Mouse (Mus musculus): ENCODE results near the gene Cd300a. TPM values are rescaled to one million over a fixed set of nuclear protein-coding genes. Genes with fewer than 3 reads are reported as not detected.

Cd300a gene
- polyA plus RNA-seq, 1 experiment from 2014 or later: 2.2 TPM

- Histone ChIP-seq H3K4me1 (replicated peaks; ENCODE audit: control insufficient read depth, insufficient read depth, low read length) (no peaks in the 10 kb centered on the region), H3K27ac (ENCODE audit: low read depth, low read length) (no peak overlapping the region), H3K9me3 (ENCODE audit: control insufficient read depth) (no peaks in the 10 kb centered on the region), H3K9ac (ENCODE audit: low read depth, low read length) (no peak overlapping the region), H3K4me2 (replicated peaks; ENCODE audit: low read depth) (no peak overlapping the region), H3K4me3 (ENCODE audit: low read depth, low read length) (no peak overlapping the region), H3K27me3 (replicated peaks; ENCODE audit: control insufficient read depth, insufficient read depth, low read length) (no peaks in the 10 kb centered on the region), H3K36me3 (ENCODE audit: control insufficient read depth, insufficient read depth) (no peaks in the 10 kb centered on the region)
- 90% methylated on average over 2 of the region's 2 CpGs for WGBS
- no peak for ATAC-seq
- TF ChIP-seq CTCF (IDR thresholded peaks at IDR 0.05; ENCODE audit: low read depth): no peak
Observed at GRCm38 (mm10) chr11:114929581-114929980, 39.7 kb downstream of the Cd300a start.

- H3K4me1 ChIP-seq (replicated peaks; ENCODE audit: control insufficient read depth, insufficient read depth, low read length): no peaks in the 10 kb centered on the region
- no peak overlapping the region for H3K27ac ChIP-seq (ENCODE audit: low read depth, low read length)
- no peaks in the 10 kb centered on the region for H3K9me3 ChIP-seq (ENCODE audit: control insufficient read depth)
- H3K27me3 ChIP-seq (replicated peaks; ENCODE audit: control insufficient read depth, insufficient read depth, low read length): no peaks in the 10 kb centered on the region
- no peaks in the 10 kb centered on the region for H3K36me3 ChIP-seq (ENCODE audit: control insufficient read depth, insufficient read depth)
- no peak overlapping the region for H3K4me2 ChIP-seq (replicated peaks; ENCODE audit: low read depth)
- TF ChIP-seq CTCF (IDR thresholded peaks at IDR 0.05; ENCODE audit: low read depth): no peak
- H3K4me3 ChIP-seq (ENCODE audit: low read depth, low read length): no peak overlapping the region
- H3K9ac ChIP-seq (ENCODE audit: low read depth, low read length): no peak overlapping the region
- 74% methylated on average over 5 of the region's 5 CpGs for WGBS
- no peak for ATAC-seq
Observed at GRCm38 (mm10) chr11:114931041-114931440, 41.2 kb downstream of the Cd300a start.

GRCm38 (mm10) chr11:114933591-114933990 lies 43.8 kb downstream of the Cd300a start:
- Histone ChIP-seq H3K27ac (ENCODE audit: low read depth, low read length) (no peak overlapping the region), H3K9me3 (ENCODE audit: control insufficient read depth) (no peaks in the 10 kb centered on the region), H3K27me3 (replicated peaks; ENCODE audit: control insufficient read depth, insufficient read depth, low read length) (no peaks in the 10 kb centered on the region), H3K9ac (ENCODE audit: low read depth, low read length) (no peak overlapping the region), H3K36me3 (ENCODE audit: control insufficient read depth, insufficient read depth) (no peaks in the 10 kb centered on the region), H3K4me2 (replicated peaks; ENCODE audit: low read depth) (no peak overlapping the region), H3K4me3 (ENCODE audit: low read depth, low read length) (no peak overlapping the region), H3K4me1 (replicated peaks; ENCODE audit: control insufficient read depth, insufficient read depth, low read length) (no peaks in the 10 kb centered on the region)
- TF ChIP-seq CTCF (IDR thresholded peaks at IDR 0.05; ENCODE audit: low read depth): no peak
- WGBS: 49% methylated on average over 4 of the region's 4 CpGs
- ATAC-seq: no peak

GRCm38 (mm10) chr11:114934144-114934543 lies 44.3 kb downstream of the Cd300a start, which contains the start of gene Cd300lb:
Cd300lb (minus strand) TSS chr11:114934386.
- WGBS: 35% methylated on average over 6 of the region's 6 CpGs
- Histone ChIP-seq H3K36me3 (ENCODE audit: control insufficient read depth, insufficient read depth) (no peaks in the 10 kb centered on the region), H3K27me3 (replicated peaks; ENCODE audit: control insufficient read depth, insufficient read depth, low read length) (no peaks in the 10 kb centered on the region), H3K27ac (ENCODE audit: low read depth, low read length) (no peak within 1 kb of the TSS), H3K4me2 (replicated peaks; ENCODE audit: low read depth) (no peak within 1 kb of the TSS), H3K9ac (ENCODE audit: low read depth, low read length) (no peak within 1 kb of the TSS), H3K4me1 (replicated peaks; ENCODE audit: control insufficient read depth, insufficient read depth, low read length) (no peaks in the 10 kb centered on the region), H3K9me3 (ENCODE audit: control insufficient read depth) (no peaks in the 10 kb centered on the region), H3K4me3 (ENCODE audit: low read depth, low read length) (no peak within 1 kb of the TSS)
- ATAC-seq: no peak
- TF ChIP-seq CTCF (IDR thresholded peaks at IDR 0.05; ENCODE audit: low read depth): no peak

Other genes starting within 250 kb of the Cd300a start
- 922 and 935 TPM in 2 replicates for gene Rpl38, start 221.5 kb upstream of the Cd300a start, polyA plus RNA-seq (2015; fragmentation: Nextera tagmentation; extraction: Ambion mirVana)
- gene Ttyh2, start 214.6 kb upstream of the Cd300a start, polyA plus RNA-seq (2015; fragmentation: Nextera tagmentation; extraction: Ambion mirVana): 73.4 and 80.0 TPM in 2 replicates
- 0.12 and 0.22 TPM in 2 replicates for gene Dnaic2, start 162.6 kb upstream of the Cd300a start, polyA plus RNA-seq (2015; fragmentation: Nextera tagmentation; extraction: Ambion mirVana)
- gene Kif19a, start 124.7 kb upstream of the Cd300a start, polyA plus RNA-seq (2015; fragmentation: Nextera tagmentation; extraction: Ambion mirVana): 0.21 and 0.67 TPM in 2 replicates
- 0.14 and 0.20 TPM in 2 replicates for gene Btbd17, start 94.1 kb upstream of the Cd300a start, polyA plus RNA-seq (2015; fragmentation: Nextera tagmentation; extraction: Ambion mirVana)
- gene Gpr142, start 91.1 kb upstream of the Cd300a start, polyA plus RNA-seq (2015; fragmentation: Nextera tagmentation; extraction: Ambion mirVana): not detected in 2 replicates
- 2.3 and 2.8 TPM in 2 replicates for gene Gprc5c, start 38.9 kb upstream of the Cd300a start, polyA plus RNA-seq (2015; fragmentation: Nextera tagmentation; extraction: Ambion mirVana)
- gene Cd300lb, start 44.3 kb downstream of the Cd300a start, polyA plus RNA-seq (2015; fragmentation: Nextera tagmentation; extraction: Ambion mirVana): 0.07 and 0.14 TPM in 2 replicates
- not detected in 2 replicates for gene Cd300c, start 79.1 kb downstream of the Cd300a start, polyA plus RNA-seq (2015; fragmentation: Nextera tagmentation; extraction: Ambion mirVana)
- gene Cd300ld, start 99.9 kb downstream of the Cd300a start, polyA plus RNA-seq (2015; fragmentation: Nextera tagmentation; extraction: Ambion mirVana): 0.10 TPM in 2 replicates
- 3.2 and 3.6 TPM in 2 replicates for gene Cd300c2, start 111.8 kb downstream of the Cd300a start, polyA plus RNA-seq (2015; fragmentation: Nextera tagmentation; extraction: Ambion mirVana)
- gene Cd300ld2, start 126.2 kb downstream of the Cd300a start, polyA plus RNA-seq (2015; fragmentation: Nextera tagmentation; extraction: Ambion mirVana): not detected in 2 replicates
- not detected in 2 replicates for gene Cd300ld4, start 137.0 kb downstream of the Cd300a start, polyA plus RNA-seq (2015; fragmentation: Nextera tagmentation; extraction: Ambion mirVana)
- not detected in 2 replicates for gene Cd300ld5, start 147.7 kb downstream of the Cd300a start, polyA plus RNA-seq (2015; fragmentation: Nextera tagmentation; extraction: Ambion mirVana)
- gene Cd300ld3, start 158.4 kb downstream of the Cd300a start, polyA plus RNA-seq (2015; fragmentation: Nextera tagmentation; extraction: Ambion mirVana): not detected in 2 replicates
- 0.09 and 0.13 TPM in 2 replicates for gene Cd300e, start 172.1 kb downstream of the Cd300a start, polyA plus RNA-seq (2015; fragmentation: Nextera tagmentation; extraction: Ambion mirVana)
- 3.7 and 3.9 TPM in 2 replicates for gene Rab37, start 201.4 kb downstream of the Cd300a start, polyA plus RNA-seq (2015; fragmentation: Nextera tagmentation; extraction: Ambion mirVana)
- gene Cd300lf, start 244.0 kb downstream of the Cd300a start, polyA plus RNA-seq (2015; fragmentation: Nextera tagmentation; extraction: Ambion mirVana): 1.1 and 1.3 TPM in 2 replicates